Mouse (Mus musculus) heart, adult 2 months (tissue): ENCODE data around the gene Fntb.

Experiments used
- CTCF ChIP-seq: fragments of 200-600 bp; IDR thresholded peaks from 2 replicates; pipeline ENCODE4 v1.8.1; 2022; ENCODE audit warnings: antibody characterized with exemption, mild to moderate bottlenecking, moderate library complexity
- POLR2A ChIP-seq: fragments of 200-500 bp; IDR thresholded peaks from 2 replicates; pipeline ENCODE4 v1.6.1; 2011; ENCODE audit warnings: mild to moderate bottlenecking, low read depth, low read length, control low read depth; ENCODE audit not compliant: insufficient read depth

GRCm38 (mm10) chr12:76880131-76880530, 114.7 kb downstream of the Fntb start:
- no peak for TF ChIP-seq CTCF
- no peak for TF ChIP-seq POLR2A
